Mouse (Mus musculus) heart, embryonic 12.5 days (tissue): ENCODE results near the gene 2310034G01Rik. TPM values are rescaled to one million over a fixed set of nuclear protein-coding genes. Genes with fewer than 3 reads are reported as not detected.

Experiments used
- ATAC-seq: fragments of 200-750 bp; cut with Nextera tagmentation; 2 replicates; pipeline ENCODE4 v1.8.0; 2017; ENCODE audit warnings: moderate TSS enrichment, moderate library complexity; ENCODE audit not compliant: insufficient number of reproducible peaks, low FRiP score
- H3K27ac ChIP-seq: fragments of 300-500 bp; sonication (generic); 2 replicates; pipeline ENCODE4 v1.5.1; 2016; ENCODE audit warnings: mild to moderate bottlenecking, moderate library complexity; ENCODE audit not compliant: poor library complexity, severe bottlenecking
- H3K27me3 ChIP-seq: fragments of 300-500 bp; sonication (generic); replicated peaks from 2 replicates; pipeline ENCODE4 v1.6.1; 2016; ENCODE audit warnings: mild to moderate bottlenecking, moderate library complexity
- H3K36me3 ChIP-seq: fragments of 300-500 bp; sonication (generic); 2 replicates; pipeline ENCODE4 v1.6.1; 2016; ENCODE audit warnings: mild to moderate bottlenecking, moderate library complexity
- H3K4me1 ChIP-seq: fragments of 300-500 bp; sonication (generic); replicated peaks from 2 replicates; pipeline ENCODE4 v1.6.1; 2016; ENCODE audit warnings: mild to moderate bottlenecking
- H3K4me2 ChIP-seq: fragments of 300-500 bp; sonication (generic); 2 replicates; pipeline ENCODE4 v1.6.1; 2016; ENCODE audit warnings: mild to moderate bottlenecking, moderate library complexity
- H3K4me3 ChIP-seq: fragments of 300-500 bp; sonication (generic); 2 replicates; pipeline ENCODE4 v1.5.1; 2016; ENCODE audit warnings: mild to moderate bottlenecking
- H3K9ac ChIP-seq: fragments of 300-500 bp; sonication (generic); 2 replicates; pipeline ENCODE4 v1.6.1; 2016; ENCODE audit warnings: mild to moderate bottlenecking, moderate library complexity
- H3K9me3 ChIP-seq: fragments of 300-500 bp; sonication (generic); replicated peaks from 2 replicates; pipeline ENCODE4 v1.6.1; 2016; ENCODE audit warnings: mild to moderate bottlenecking, moderate library complexity
- WGBS: fragments of 180-500 bp; shearing (Covaris S2); methylation state at CpG from one replicate; pipeline ENCODE4 v1.1.7; 2016; 5-methylcytosine and 5-hydroxymethylcytosine counted together
- polyA plus RNA-seq: library from polyadenylated mRNA; unstranded; fragments of >200 nt; fragmentation: Nextera tagmentation; extraction: Ambion mirVana; gene quantifications from 2 replicates; pipeline ENCODE4 v1.2.1, GENCODE M21; 2016

2310034G01Rik gene
- polyA plus RNA-seq, 1 experiment from 2014 or later = 1.2 TPM

DNA sequence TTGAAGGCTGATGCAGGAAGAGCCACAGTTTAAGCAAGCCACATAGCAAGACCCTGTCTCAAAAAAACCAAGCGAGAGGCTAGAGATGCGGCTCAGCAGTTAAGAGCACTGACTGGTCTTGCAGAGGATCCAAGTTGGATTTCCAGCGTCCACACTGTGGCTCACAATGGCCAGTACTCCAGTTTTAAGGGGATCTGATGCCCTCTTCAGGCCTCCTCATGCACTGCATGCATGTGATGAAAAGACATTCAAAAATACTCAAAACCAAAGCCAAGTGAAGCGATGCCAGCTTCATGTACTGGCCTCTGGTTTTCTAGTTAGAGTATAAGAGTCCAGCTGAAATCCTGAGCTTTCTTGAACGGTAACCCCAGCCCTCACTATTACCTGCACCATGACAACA lies 39.8 kb upstream of the 2310034G01Rik start:
- no peak for ATAC-seq
- WGBS = 84% methylated on average over 5 of the region's 5 CpGs

DNA sequence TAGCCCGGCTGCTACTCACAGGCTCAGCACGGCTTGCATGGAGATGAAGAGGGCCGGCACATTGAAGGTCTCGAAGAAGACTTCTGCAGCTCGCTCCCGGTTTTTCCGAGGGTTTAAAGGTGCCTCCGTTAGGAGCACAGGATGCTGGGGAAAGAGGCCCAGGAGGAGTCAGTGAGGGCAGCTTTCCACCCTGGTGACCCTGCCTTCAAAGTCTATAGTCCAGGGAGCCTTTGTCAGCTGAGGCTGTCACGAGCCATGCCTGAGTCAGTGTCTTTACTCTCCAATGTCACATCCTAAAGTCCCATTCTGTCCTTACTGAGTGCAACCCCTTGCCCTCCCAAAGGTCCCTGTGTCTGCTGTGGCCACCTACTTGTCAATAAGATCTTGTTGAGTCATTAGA lies 32.2 kb upstream of the 2310034G01Rik start:
- Histone ChIP-seq H3K4me1 (no peaks in the 10 kb centered on the region), H3K36me3 (peaks cover 94% of the 10 kb centered on the region), H3K27me3 (no peaks in the 10 kb centered on the region), H3K4me3 (no peak overlapping the region), H3K9me3 (no peaks in the 10 kb centered on the region), H3K9ac (no peak overlapping the region), H3K4me2 (no peak overlapping the region), H3K27ac (no peak overlapping the region)
- no peak for ATAC-seq
- whole genome bisulfite sequencing = 91% methylated on average over 9 of the region's 9 CpGs

More for the DNA sequence above, 39.8 kb upstream of the 2310034G01Rik start:
- H3K4me2 ChIP-seq = no peak overlapping the region
- no peak overlapping the region for H3K4me3 ChIP-seq
- H3K9me3 ChIP-seq = no peaks in the 10 kb centered on the region
- peaks cover 39% of the 10 kb centered on the region for H3K36me3 ChIP-seq
- H3K27ac ChIP-seq = no peak overlapping the region
- H3K27me3 ChIP-seq = no peaks in the 10 kb centered on the region
- H3K9ac ChIP-seq = no peak overlapping the region
- H3K4me1 ChIP-seq = peaks cover 22% of the 10 kb centered on the region

DNA sequence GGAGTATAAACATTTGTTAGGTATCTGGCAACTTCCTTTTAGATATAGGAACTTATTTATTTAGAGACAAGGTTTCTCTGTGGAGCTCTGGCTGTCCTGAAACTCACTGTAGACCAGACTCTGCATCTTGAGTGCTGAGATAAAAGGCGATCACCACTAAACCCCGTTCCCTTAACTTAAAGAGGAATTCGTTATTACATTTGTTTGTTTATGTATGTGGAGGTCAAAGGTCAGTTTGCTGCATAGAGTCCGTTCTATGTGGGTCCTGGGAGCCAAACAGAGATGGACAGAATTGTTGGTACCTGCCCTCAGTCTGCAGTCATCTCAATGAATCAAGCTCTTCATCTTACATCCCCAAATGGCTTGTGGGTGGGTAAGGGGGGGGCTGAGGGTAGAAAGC lies 25.8 kb upstream of the 2310034G01Rik start:
- Histone ChIP-seq H3K9ac (no peak overlapping the region), H3K27me3 (no peaks in the 10 kb centered on the region), H3K4me2 (no peak overlapping the region), H3K36me3 (peaks cover 46% of the 10 kb centered on the region), H3K4me1 (no peaks in the 10 kb centered on the region; the same call in 1 of the 2 replicates), H3K27ac (no peak overlapping the region), H3K9me3 (no peaks in the 10 kb centered on the region), H3K4me3 (no peak overlapping the region)
- ATAC-seq = no peak
- 48% methylated on average over 4 of the region's 4 CpGs for WGBS

DNA sequence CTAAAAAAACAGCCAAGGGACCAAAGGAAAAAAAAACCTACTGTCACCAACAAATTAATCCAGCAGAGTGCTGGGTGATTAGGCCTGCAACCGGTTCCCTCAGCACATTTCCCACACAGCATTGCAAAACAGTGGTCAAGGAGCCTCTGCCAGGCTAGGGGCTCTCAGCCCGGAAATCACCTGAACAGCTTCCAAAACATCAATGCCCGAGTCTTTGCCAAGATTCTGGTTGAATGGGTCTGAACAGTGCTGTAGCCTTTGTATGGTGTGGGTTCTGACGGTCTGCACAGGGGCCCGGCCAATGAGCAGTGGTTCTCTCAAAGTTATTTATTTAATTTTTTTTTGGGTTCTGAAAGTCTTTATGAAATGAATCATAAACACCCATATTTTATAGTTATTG lies 25.4 kb upstream of the 2310034G01Rik start:
- Histone ChIP-seq H3K27me3 (no peaks in the 10 kb centered on the region), H3K27ac (no peak overlapping the region), H3K9ac (no peak overlapping the region), H3K9me3 (no peaks in the 10 kb centered on the region), H3K4me2 (no peak overlapping the region), H3K36me3 (peaks cover 42% of the 10 kb centered on the region), H3K4me3 (no peak overlapping the region), H3K4me1 (no peaks in the 10 kb centered on the region; the same call in 1 of the 2 replicates)
- ATAC-seq = no peak
- 77% methylated on average over 5 of the region's 5 CpGs for WGBS

DNA sequence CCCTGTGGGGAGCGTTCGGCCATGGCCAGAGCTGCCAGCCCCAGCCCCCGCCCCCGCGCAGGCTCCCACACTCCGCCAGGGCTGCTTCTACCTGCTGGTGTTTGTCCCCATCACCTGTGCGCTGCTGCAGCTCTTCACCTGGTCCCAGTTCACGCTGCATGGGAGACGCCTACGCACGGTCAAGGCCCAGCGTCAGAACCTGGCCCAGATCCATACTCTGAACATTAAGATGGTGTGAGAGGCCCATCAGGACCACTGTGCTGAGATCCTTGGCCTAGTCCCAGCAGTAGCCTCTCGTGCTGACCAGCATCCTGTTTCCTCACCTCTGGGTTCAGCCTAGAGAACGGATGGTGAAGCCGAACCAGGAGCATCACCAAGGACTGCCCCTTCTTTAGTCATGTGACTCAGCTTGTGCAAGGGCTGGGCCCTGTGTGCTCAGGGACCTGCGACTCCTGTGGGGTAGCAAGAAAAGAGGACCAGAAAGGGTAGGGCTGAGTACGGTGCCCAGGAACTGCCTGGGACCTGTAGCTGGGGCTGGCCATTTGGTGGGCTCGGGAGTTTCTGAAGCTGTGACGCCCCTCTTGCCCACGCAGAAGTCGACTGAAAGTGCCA lies 24.5 kb upstream of the 2310034G01Rik start:
- Histone ChIP-seq H3K4me2 (no peak overlapping the region), H3K9ac (no peak overlapping the region), H3K27ac (no peak overlapping the region), H3K4me3 (no peak overlapping the region), H3K36me3 (peaks cover 33% of the 10 kb centered on the region), H3K9me3 (no peaks in the 10 kb centered on the region), H3K4me1 (no peaks in the 10 kb centered on the region; the same call in 1 of the 2 replicates), H3K27me3 (no peaks in the 10 kb centered on the region)
- WGBS = 62% methylated on average over 21 of the region's 21 CpGs
- ATAC-seq = 0 out of 2 replicates have a peak, but pooled peaks have one; percentile 33

DNA sequence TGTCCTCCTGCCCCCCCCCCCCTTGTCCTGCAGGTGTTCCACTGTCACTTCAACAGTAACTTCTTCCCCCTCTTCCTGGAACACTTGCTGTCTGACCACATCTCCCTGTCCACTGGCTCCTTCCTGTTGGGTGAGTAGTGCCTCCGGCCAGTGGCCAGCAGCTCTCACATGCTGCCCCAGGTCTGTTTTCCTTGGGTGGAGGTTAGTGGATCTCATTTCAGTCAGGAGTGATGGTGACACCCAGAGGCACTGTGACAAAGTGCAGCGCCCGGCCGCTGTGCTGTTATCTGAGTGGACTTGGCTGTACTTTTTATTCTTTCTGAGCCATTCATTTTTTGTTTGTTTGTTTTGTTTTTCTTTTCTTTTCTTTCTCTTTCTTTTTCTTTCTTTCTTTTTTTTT lies 19.1 kb upstream of the 2310034G01Rik start:
- ATAC-seq = peak; percentile 71; the same call in 1 of the 2 replicates
- Histone ChIP-seq H3K4me1 (0 out of 2 replicates have a peak, but pooled peaks cover 2% of the 10 kb centered on the region), H3K27me3 (no peaks in the 10 kb centered on the region), H3K9me3 (no peaks in the 10 kb centered on the region), H3K36me3 (no peaks in the 10 kb centered on the region), H3K4me3 (no peak overlapping the region), H3K9ac (no peak overlapping the region), H3K4me2 (no peak overlapping the region), H3K27ac (no peak overlapping the region)
- WGBS = 13% methylated on average over 4 of the region's 4 CpGs

DNA sequence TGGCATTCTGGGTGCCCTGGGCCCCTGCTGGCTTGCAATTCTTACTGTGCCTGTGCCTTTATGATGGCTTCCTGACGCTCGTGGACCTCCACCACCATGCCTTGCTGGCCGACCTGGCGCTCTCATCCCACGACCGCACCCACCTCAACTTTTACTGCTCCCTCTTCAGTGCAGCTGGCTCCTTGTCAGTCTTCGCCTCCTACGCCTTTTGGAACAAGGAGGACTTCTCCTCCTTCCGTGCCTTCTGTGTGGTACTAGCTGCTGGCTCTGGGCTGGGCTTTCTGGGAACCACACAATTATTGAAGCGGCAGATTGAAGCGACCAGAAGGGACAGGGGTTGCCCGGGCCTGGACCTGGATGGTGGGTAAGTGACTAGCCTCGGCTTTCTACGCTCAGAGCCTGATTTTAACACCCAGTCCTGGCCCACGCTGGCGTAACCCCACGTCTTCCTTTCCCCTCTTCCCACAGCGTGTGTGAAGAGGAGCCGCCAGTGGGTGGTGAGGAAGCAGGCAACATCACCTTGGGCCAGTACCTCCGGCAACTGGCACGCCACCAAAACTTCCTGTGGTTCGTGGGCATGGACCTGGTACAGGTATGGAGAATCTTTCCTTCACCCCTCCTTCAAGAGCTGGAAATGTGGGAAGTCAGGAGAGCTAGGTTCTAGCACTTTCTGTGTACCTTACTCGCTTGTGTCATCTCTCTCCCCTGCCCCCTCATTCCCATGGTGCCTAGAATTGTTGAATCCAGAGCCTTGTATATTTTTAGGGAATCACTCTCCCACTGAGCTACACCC lies 17.9 kb upstream of the 2310034G01Rik start:
- Histone ChIP-seq H3K9me3 (no peaks in the 10 kb centered on the region), H3K27ac (no peak overlapping the region), H3K27me3 (no peaks in the 10 kb centered on the region), H3K36me3 (no peaks in the 10 kb centered on the region), H3K9ac (no peak overlapping the region), H3K4me3 (no peak overlapping the region), H3K4me2 (no peak overlapping the region), H3K4me1 (0 out of 2 replicates have a peak, but pooled peaks cover 2% of the 10 kb centered on the region)
- 83% methylated on average over 23 of the region's 23 CpGs for WGBS
- no peak for ATAC-seq

DNA sequence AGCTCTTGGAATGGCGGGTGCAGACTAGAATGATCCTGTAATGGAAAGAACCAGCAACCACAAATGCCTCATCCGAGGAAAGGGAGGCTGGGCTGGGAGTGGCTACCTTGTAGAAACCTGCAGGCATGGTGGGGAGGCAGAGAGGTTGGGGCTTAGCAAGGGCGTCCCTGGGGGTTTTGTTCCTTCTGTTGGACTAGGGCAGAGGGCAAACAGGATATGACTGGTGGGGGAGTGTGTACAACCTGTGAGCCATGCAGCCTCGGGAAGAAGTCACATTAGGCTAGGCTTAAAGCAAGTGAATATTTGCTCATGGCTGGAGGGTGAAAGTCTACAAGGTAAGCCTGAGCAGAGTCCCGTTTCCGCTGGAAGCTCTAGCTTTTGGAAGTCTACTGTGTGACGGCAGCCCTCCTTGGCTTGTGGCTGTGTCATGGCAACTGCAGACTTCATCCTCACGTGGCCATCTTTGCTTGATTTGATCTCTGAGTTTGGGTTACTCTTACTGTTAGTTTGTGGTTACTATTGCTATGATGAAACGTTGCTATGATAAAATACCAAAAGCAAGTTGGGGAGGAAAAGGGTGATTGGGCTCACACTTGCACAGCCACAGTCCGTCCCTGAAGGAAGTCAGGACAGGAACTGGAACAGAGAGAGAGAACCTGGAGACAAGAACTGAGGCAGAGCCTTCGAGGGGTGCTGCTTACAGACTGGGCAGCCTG lies 13.3 kb upstream of the 2310034G01Rik start:
- no peaks in the 10 kb centered on the region for H3K36me3 ChIP-seq
- no peak for ATAC-seq

DNA sequence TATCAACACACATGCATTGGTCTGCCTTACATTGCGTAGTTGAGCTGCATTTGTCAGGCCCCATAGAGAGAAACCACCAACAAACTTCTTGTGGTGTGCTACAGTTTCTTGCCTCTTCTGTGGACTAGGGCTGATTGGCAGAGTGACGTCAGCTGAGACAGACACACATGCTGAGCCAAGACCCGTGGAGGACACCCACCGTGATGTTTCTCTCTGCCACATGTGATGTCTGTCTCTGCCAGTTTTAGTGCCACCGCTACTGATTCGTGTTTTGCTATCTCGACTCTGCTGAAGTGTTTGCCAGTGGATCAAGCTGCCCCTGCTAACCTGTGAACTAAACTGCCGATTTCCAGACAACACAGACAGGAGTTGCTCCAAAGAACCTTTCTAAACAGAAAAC lies 12.0 kb upstream of the 2310034G01Rik start:
- Histone ChIP-seq H3K9ac (no peak overlapping the region), H3K9me3 (no peaks in the 10 kb centered on the region), H3K27me3 (peaks cover 14% of the 10 kb centered on the region), H3K4me3 (no peak overlapping the region), H3K36me3 (no peaks in the 10 kb centered on the region), H3K27ac (no peak overlapping the region), H3K4me2 (no peak overlapping the region), H3K4me1 (peaks cover 1% of the 10 kb centered on the region; the same call in 1 of the 2 replicates)
- WGBS = 81% methylated on average over 8 of the region's 8 CpGs
- ATAC-seq = no peak

More for the DNA sequence above, 13.3 kb upstream of the 2310034G01Rik start:
- Histone ChIP-seq H3K4me3 (no peak overlapping the region), H3K9ac (no peak overlapping the region), H3K4me2 (no peak overlapping the region), H3K4me1 (no peaks in the 10 kb centered on the region), H3K27me3 (peaks cover 2% of the 10 kb centered on the region), H3K27ac (no peak overlapping the region), H3K9me3 (no peaks in the 10 kb centered on the region)
- 78% methylated on average over 11 of the region's 11 CpGs for WGBS

DNA sequence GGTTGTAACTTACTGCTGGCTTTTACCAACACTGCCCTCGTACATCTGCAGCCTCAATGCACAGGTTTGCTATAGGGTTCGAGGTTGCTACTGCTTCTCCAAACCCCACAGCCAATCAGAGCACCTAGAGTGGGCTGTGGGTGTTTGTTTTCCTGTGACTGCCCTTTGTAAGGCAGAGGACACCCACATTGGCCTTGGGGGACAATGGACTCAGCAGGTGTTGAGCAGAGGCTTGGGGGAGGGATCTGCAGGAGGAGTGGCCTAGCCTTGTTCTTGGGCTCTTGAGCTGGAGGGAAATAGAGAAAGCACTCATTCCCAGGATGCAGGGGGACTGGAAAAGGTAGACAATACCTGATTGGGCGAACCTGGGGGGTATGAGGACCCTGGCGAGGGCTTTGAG lies 8.3 kb upstream of the 2310034G01Rik start:
- H3K9ac ChIP-seq = no peak overlapping the region
- H3K27me3 ChIP-seq = peaks cover 18% of the 10 kb centered on the region
- peak overlapping the region; percentile 87 for H3K4me2 ChIP-seq
- WGBS = 62% methylated on average over 4 of the region's 4 CpGs
- no peak overlapping the region for H3K4me3 ChIP-seq
- peaks cover 3% of the 10 kb centered on the region; the same call in 1 of the 2 replicates for H3K4me1 ChIP-seq
- H3K36me3 ChIP-seq = no peaks in the 10 kb centered on the region
- H3K27ac ChIP-seq = no peak overlapping the region
- H3K9me3 ChIP-seq = no peaks in the 10 kb centered on the region
- ATAC-seq = no peak
